In the genomic region with DNA sequence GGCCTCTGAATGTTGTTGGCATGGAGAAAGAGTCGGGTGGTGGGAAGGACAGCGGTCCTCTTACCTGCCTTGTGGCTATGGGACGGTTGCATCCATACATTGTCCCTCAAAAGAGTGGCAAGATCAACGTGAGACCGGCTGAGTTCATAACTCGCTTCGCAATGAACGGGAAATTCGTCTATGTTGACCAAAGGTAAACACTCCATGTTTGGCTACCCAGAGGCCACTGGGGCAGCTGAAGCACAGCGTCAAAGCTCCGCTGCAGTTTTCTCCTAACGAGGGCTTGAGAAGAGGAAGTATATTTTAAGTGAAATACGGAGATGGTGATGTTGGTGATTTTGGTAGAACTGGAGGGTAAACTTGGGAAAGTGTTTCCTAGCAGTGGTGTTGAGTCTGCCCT, we compare ENCODE assay signal across 34 mouse cellular contexts. TPM values are rescaled to one million over a fixed set of nuclear protein-coding genes. Genes with fewer than 3 reads are reported as not detected.
A peak's percentile ranks its signal among the peaks of the same experiment; 100 is the strongest.
DNase-seq lines count a peak whose midpoint lies in the region; ATAC-seq and TF ChIP-seq lines count a peak whose summit lies in the region.
"Had no signal": no experiment of that assay in that cellular context is flagged by ENCODE, and none has a peak within 500 bp of the region (broad histone marks: within the 10 kb centered on the region; RNA-seq: fewer than 3 reads in every experiment).

No protein-coding gene starts in this region.

- H3K4me3 ChIP-seq in liver, embryonic 16.5 days (ENCODE audit: low read depth, low read length), result no peak overlapping the region
- H3K4me3 ChIP-seq in liver, embryonic 11.5 days (ENCODE audit: low read depth, low read length), result no peak overlapping the region
- no peak overlapping the region for H3K4me3 ChIP-seq in lung, embryonic 15.5 days
- no peak overlapping the region for H3K4me3 ChIP-seq in cerebellum, adult 2 months (replicated peaks; ENCODE audit: insufficient read depth, low read depth, low read length)
- no peak overlapping the region for H3K4me3 ChIP-seq in layer of hippocampus, adult 2 months
- H3K4me3 ChIP-seq: embryonic facial prominence, embryonic 13.5 days; erythroblast, embryonic 14.5 days; forebrain, embryonic 12.5 days; hindbrain, embryonic 12.5 days; intestine, embryonic 15.5 days; midbrain, embryonic 13.5 days; neural tube, embryonic 15.5 days had no signal

- no peaks in the 10 kb centered on the region for H3K4me1 ChIP-seq in liver, embryonic 16.5 days (ENCODE audit: control insufficient read depth, low read depth, low read length)
- H3K4me1 ChIP-seq in liver, embryonic 11.5 days (replicated peaks; ENCODE audit: control insufficient read depth, insufficient read depth, low read length), result no peaks in the 10 kb centered on the region
- no peaks in the 10 kb centered on the region; the same call in 1 of the 2 replicates for H3K4me1 ChIP-seq in lung, embryonic 15.5 days
- H3K4me1 ChIP-seq in cerebellum, adult 2 months (ENCODE audit: control insufficient read depth, insufficient read depth, low read length), result no peaks in the 10 kb centered on the region
- H3K4me1 ChIP-seq: embryonic facial prominence, embryonic 13.5 days; forebrain, embryonic 12.5 days; hindbrain, embryonic 12.5 days; intestine, embryonic 15.5 days; midbrain, embryonic 13.5 days; neural tube, embryonic 15.5 days had no signal

- WGBS in liver, embryonic 16.5 days (ENCODE audit: insufficient replicate concordance), result 52% methylated on average over 13 of the region's 13 CpGs
- 78% methylated on average over 13 of the region's 13 CpGs for WGBS in liver, embryonic 11.5 days
- 58% methylated on average over 13 of the region's 13 CpGs for WGBS in lung, embryonic 15.5 days
- WGBS in cerebellum, adult 2 months, result 93% methylated on average over 13 of the region's 13 CpGs

- no peaks in the 10 kb centered on the region for H3K36me3 ChIP-seq in liver, embryonic 16.5 days (ENCODE audit: control insufficient read depth, insufficient read depth)
- H3K36me3 ChIP-seq in liver, embryonic 11.5 days (ENCODE audit: control insufficient read depth, insufficient read depth, low read length), result no peaks in the 10 kb centered on the region
- no peaks in the 10 kb centered on the region for H3K36me3 ChIP-seq in lung, embryonic 15.5 days
- H3K36me3 ChIP-seq: embryonic facial prominence, embryonic 13.5 days; forebrain, embryonic 12.5 days; hindbrain, embryonic 12.5 days; intestine, embryonic 15.5 days; midbrain, embryonic 13.5 days; neural tube, embryonic 15.5 days had no signal

- no peak for TF ChIP-seq CTCF in cerebellum, adult 2 months (IDR thresholded peaks at IDR 0.05; ENCODE audit: borderline replicate concordance, insufficient read depth, low read depth, low read length)
- TF ChIP-seq CTCF in layer of hippocampus, adult 2 months (conservative IDR thresholded peaks at IDR 0.05), result no peak

- peak; percentile 71 for ATAC-seq in liver, embryonic 16.5 days (ENCODE audit: low read depth)
- no peak for ATAC-seq in liver, embryonic 11.5 days (replicated peaks; ENCODE audit: low FRiP score)
- no peak for ATAC-seq in lung, embryonic 15.5 days (ENCODE audit: borderline replicate concordance, extremely low read depth, low FRiP score, low TSS enrichment)
- ATAC-seq: forebrain, postnatal 0 days; hindbrain, postnatal 0 days; intestine, embryonic 15.5 days; midbrain, embryonic 13.5 days had no signal

- no peak overlapping the region for H3K9ac ChIP-seq in liver, embryonic 16.5 days (ENCODE audit: low read depth, low read length)
- H3K9ac ChIP-seq in liver, embryonic 11.5 days (ENCODE audit: low read depth, low read length), result no peak overlapping the region
- H3K9ac ChIP-seq in lung, embryonic 15.5 days, result no peak overlapping the region
- H3K9ac ChIP-seq: embryonic facial prominence, embryonic 13.5 days; forebrain, embryonic 12.5 days; forebrain, postnatal 0 days; hindbrain, embryonic 12.5 days; intestine, embryonic 15.5 days; midbrain, embryonic 13.5 days; neural tube, embryonic 15.5 days had no signal

- DNase-seq in liver, embryonic 11.5 days (ENCODE audit: low spot score), result no peak
- DNase-seq in lung, postnatal 36 days, result peak; percentile 51
- DNase-seq in cerebellum, adult 2 months, result no peak
- DNase-seq in layer of hippocampus, adult 2 months (ENCODE audit: low spot score in 2 of 2), result no peak
- DNase-seq in heart, adult 8-10 months (ENCODE audit: low spot score), result no peak
- DNase-seq: adrenal gland, postnatal 25 days; cerebellum, adult 11-12 months; cerebellum, postnatal 10 days; forebrain, postnatal 0 days; gastrocnemius, postnatal 10 days; heart, postnatal 36 days; kidney, adult 2 months; kidney, postnatal 36 days; layer of hippocampus, postnatal 36 days; left cerebral cortex, postnatal 4 days; right cerebral cortex, postnatal 25 days; spleen, adult 18-20 months had no signal

- H3K27me3 ChIP-seq in liver, embryonic 16.5 days (ENCODE audit: control insufficient read depth, insufficient read depth, low read depth, low read length), result no peaks in the 10 kb centered on the region
- H3K27me3 ChIP-seq in liver, embryonic 11.5 days (replicated peaks; ENCODE audit: control insufficient read depth, insufficient read depth, low read length), result no peaks in the 10 kb centered on the region
- H3K27me3 ChIP-seq in lung, embryonic 15.5 days, result no peaks in the 10 kb centered on the region
- no peaks in the 10 kb centered on the region for H3K27me3 ChIP-seq in cerebellum, adult 2 months (ENCODE audit: control insufficient read depth, insufficient read depth, low read length)
- H3K27me3 ChIP-seq: embryonic facial prominence, embryonic 13.5 days; forebrain, embryonic 12.5 days; hindbrain, embryonic 12.5 days; intestine, embryonic 15.5 days; midbrain, embryonic 13.5 days; neural tube, embryonic 15.5 days had no signal

- TF ChIP-seq POLR2A in cerebellum, adult 2 months (IDR thresholded peaks at IDR 0.05; ENCODE audit: borderline replicate concordance, insufficient read depth, low read length), result no peak

- H3K4me2 ChIP-seq in liver, embryonic 16.5 days (ENCODE audit: low read depth, low read length), result no peak overlapping the region; the same call in 1 of the 2 replicates
- no peak overlapping the region for H3K4me2 ChIP-seq in liver, embryonic 11.5 days
- peak overlapping the region; percentile 6; the same call in 1 of the 2 replicates for H3K4me2 ChIP-seq in lung, embryonic 15.5 days
- H3K4me2 ChIP-seq: embryonic facial prominence, embryonic 13.5 days; forebrain, embryonic 12.5 days; hindbrain, embryonic 12.5 days; intestine, embryonic 15.5 days; midbrain, embryonic 13.5 days; neural tube, embryonic 15.5 days had no signal

- H3K9me3 ChIP-seq in liver, embryonic 16.5 days (replicated peaks; ENCODE audit: control insufficient read depth, low read length), result no peaks in the 10 kb centered on the region
- no peaks in the 10 kb centered on the region for H3K9me3 ChIP-seq in liver, embryonic 11.5 days (ENCODE audit: control insufficient read depth, low read length)
- H3K9me3 ChIP-seq in lung, embryonic 15.5 days, result no peaks in the 10 kb centered on the region
- H3K9me3 ChIP-seq: embryonic facial prominence, embryonic 13.5 days; forebrain, embryonic 12.5 days; hindbrain, embryonic 12.5 days; intestine, embryonic 15.5 days; midbrain, embryonic 13.5 days; neural tube, embryonic 15.5 days had no signal

- H3K27ac ChIP-seq in liver, embryonic 16.5 days (ENCODE audit: low read length), result no peak overlapping the region
- H3K27ac ChIP-seq in liver, embryonic 11.5 days (ENCODE audit: low read depth, low read length), result no peak overlapping the region
- H3K27ac ChIP-seq in lung, embryonic 15.5 days, result no peak overlapping the region
- no peak overlapping the region for H3K27ac ChIP-seq in cerebellum, adult 2 months (ENCODE audit: insufficient read depth, low read length)
- no peak overlapping the region for H3K27ac ChIP-seq in layer of hippocampus, adult 2 months
- H3K27ac ChIP-seq: embryonic facial prominence, embryonic 13.5 days; forebrain, embryonic 12.5 days; hindbrain, embryonic 12.5 days; hindbrain, postnatal 0 days; intestine, embryonic 15.5 days; macrophage; midbrain, embryonic 13.5 days; neural tube, embryonic 15.5 days had no signal

RNA-seq across cellular contexts. Expression of a gene that starts 26.1 kb away (rescaled TPM):
- 0.22 and 0.44 TPM in 2 replicates for polyA plus RNA-seq in liver, embryonic 16.5 days (2015; fragmentation: Nextera tagmentation; extraction: Ambion mirVana)
- 0.70 and 0.88 TPM in 2 replicates for polyA plus RNA-seq in liver, embryonic 11.5 days (2014; fragmentation: Nextera tagmentation; extraction: Ambion mirVana)
- polyA plus RNA-seq in lung, embryonic 15.5 days (2015; fragmentation: Nextera tagmentation; extraction: Ambion mirVana), result 5.3 and 5.6 TPM in 2 replicates
- polyA plus RNA-seq in cerebellum, adult 2 months (2012; rRNA removed), result 12.2 and 15.0 TPM in 2 replicates
- 10 to 100 TPM in 1 of 2 experiments, 1 to 10 TPM in 1; 9.0 to 10.4 TPM for total RNA-seq in layer of hippocampus, adult 2 months (2021)
- 1 to 10 TPM in 3 of 4 experiments, under 1 TPM in 1; 0.55 to 1.7 (median 1.5) TPM for total RNA-seq in heart, adult 8-10 months (2022)
- total RNA-seq: common myeloid progenitor, adult 5-6 weeks; megakaryocyte-erythroid progenitor cell, adult 5-6 weeks had no signal
- polyA plus RNA-seq: erythroblast, embryonic 14.5 days had no signal

RNA-seq across cellular contexts. Expression of a gene that starts 27.9 kb away (rescaled TPM):
- not detected in 2 replicates for polyA plus RNA-seq in liver, embryonic 16.5 days (2015; fragmentation: Nextera tagmentation; extraction: Ambion mirVana)
- polyA plus RNA-seq in liver, embryonic 11.5 days (2014; fragmentation: Nextera tagmentation; extraction: Ambion mirVana), result not detected in 2 replicates
- not detected in 2 replicates for polyA plus RNA-seq in lung, embryonic 15.5 days (2015; fragmentation: Nextera tagmentation; extraction: Ambion mirVana)
- polyA plus RNA-seq in cerebellum, adult 2 months (2012; rRNA removed), result not detected in 2 replicates
- not detected for total RNA-seq in layer of hippocampus, adult 2 months (2021)
- total RNA-seq in heart, adult 8-10 months (2022), result 1 to 10 TPM in 3 of 4 experiments, under 1 TPM in 1; 0.90 to 3.8 (median 2.7) TPM
- total RNA-seq: adrenal gland, postnatal 25 days; common myeloid progenitor, adult 5-6 weeks; forebrain, postnatal 0 days; gastrocnemius, postnatal 10 days; hindbrain, postnatal 0 days; layer of hippocampus, adult 8-10 months; layer of hippocampus, postnatal 36 days; left cerebral cortex, postnatal 4 days; megakaryocyte-erythroid progenitor cell, adult 5-6 weeks; monocyte, adult 5-6 weeks had no signal
- polyA plus RNA-seq: embryonic facial prominence, embryonic 13.5 days; erythroblast, embryonic 14.5 days; forebrain, embryonic 12.5 days; forebrain, postnatal 0 days; hindbrain, embryonic 12.5 days; hindbrain, postnatal 0 days; intestine, embryonic 15.5 days; kidney, adult 2 months; kidney, embryonic 16.5 days; limb, embryonic 14.5 days; macrophage; midbrain, embryonic 13.5 days; neural tube, embryonic 15.5 days had no signal
